Mouse (Mus musculus): ENCODE measurements around the gene Fam136a.
"Not testable (repeated sequence)": the region's sequence is repeated elsewhere in the genome, so short reads cannot be mapped to it uniquely, and the experiment has no call there.

DNA sequence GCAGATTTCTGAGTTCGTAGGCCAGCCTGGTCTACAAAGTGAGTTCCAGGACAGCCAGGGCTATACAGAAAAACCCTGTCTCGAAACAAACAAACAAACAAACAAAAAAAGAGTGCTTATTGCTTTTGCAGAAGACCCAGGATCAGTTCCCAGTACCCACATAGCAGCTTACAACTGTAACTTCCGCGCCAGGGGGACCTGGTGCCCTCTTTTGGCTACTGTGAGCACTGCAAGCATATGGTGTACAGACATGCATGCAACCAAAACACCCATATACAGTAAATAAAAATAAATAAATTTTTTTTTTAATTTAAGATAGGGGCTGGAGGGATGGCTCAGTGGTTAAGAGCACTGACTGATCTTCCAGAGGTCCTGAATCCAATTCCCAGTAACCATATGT lies 29.1 kb upstream of the Fam136a start:
- TF ChIP-seq CTCF (conservative IDR thresholded peaks at IDR 0.05; ENCODE audit: low read length): peak; percentile 55
- TF ChIP-seq POU5F1, NANOG (IDR thresholded peaks at IDR 0.05; ENCODE audit: borderline replicate concordance, low read length): not testable (repeated sequence)

All from E14TG2a.4 (cell line).